Mouse (Mus musculus): ENCODE data around the gene Wnt1.
"Not testable (repeated sequence)": the region's sequence is repeated elsewhere in the genome, so short reads cannot be mapped to it uniquely, and the experiment has no call there.

The Wnt1 gene

DNA sequence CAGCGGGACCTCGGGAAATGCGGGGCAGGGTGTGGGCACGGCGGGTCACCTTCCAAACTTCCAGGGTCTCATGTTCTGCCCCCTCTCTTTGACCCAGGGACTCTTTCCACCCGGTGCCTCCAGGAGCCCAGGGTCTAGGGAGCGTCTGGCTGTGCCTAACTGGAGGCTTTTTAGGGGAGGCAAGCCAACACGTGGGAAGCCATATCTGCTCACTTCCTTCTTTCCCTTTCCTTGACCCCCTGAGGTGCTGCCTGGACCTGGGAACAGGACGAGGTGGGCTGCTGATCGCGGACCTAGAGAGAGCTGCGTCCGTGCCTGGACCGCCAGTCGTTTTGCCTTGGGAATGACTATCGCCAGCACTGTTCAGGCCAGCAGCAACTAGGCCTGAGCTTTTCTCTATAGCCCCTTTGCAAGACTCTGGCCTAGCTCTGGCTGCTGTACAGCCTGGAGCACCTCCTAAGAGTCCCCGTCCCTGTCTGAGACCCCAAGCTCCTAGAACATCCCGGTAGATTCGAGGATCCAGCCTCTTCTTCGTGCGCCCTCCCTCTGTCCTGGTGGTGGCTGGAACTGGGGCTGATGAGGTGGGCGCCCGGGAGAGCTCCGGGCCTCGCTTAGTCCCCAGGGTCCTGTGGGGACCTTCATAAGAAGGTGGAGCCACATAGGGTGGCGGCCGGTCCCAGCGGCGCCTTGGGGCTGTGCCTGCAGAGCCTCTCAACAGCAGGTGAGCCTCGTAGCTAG is 16.6 kb downstream of the Wnt1 start:
- DNase-seq (ENCODE audit: low read depth): no peak

DNA sequence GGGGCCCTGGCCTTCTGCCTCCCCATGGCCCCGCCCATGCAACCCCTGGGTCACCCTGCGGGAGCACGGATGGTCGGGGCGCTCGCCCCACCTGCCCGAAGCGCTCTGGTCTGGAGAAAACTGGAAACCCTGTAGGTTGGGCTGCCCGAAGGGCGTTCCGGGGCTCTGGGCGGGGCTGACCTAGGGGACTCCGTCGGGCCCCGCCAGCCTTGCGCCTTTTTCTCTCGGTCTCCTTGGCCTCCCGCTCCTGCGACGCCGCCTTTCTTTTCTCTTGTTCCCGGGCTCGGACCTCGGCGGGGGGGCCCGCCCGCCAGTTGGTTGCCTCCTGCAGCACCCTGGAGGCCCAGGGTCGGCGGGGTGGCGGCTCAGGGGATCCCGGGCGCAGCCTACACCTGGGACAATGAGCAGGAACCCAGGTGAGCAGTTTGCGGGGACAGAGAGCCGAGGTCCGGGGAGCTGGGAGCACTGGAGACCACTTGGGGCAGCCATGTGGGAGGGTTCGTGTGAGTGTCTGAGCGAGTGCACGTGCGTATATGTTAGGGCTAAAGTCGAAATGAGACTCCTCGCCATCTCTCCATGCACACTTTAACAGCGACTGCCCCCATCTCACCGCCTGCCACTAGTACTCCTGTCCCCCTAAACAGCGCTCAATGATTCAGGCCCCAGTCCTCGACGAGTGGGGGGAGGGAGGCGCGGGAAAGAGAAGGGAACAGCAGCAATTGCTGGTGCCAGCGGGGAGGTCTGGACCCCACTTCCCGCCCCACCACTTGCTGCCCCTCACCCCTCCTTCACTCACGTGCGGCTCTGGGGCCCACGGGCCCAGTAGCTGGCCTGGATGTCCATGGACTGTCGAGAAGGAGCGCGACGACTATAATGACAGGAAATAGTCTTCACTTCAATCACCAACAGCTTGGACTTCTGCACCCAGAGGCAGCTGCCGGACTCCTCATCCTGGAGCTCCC is 17.4 kb downstream of the Wnt1 start:
- no peak for DNase-seq (ENCODE audit: low read depth)

DNA sequence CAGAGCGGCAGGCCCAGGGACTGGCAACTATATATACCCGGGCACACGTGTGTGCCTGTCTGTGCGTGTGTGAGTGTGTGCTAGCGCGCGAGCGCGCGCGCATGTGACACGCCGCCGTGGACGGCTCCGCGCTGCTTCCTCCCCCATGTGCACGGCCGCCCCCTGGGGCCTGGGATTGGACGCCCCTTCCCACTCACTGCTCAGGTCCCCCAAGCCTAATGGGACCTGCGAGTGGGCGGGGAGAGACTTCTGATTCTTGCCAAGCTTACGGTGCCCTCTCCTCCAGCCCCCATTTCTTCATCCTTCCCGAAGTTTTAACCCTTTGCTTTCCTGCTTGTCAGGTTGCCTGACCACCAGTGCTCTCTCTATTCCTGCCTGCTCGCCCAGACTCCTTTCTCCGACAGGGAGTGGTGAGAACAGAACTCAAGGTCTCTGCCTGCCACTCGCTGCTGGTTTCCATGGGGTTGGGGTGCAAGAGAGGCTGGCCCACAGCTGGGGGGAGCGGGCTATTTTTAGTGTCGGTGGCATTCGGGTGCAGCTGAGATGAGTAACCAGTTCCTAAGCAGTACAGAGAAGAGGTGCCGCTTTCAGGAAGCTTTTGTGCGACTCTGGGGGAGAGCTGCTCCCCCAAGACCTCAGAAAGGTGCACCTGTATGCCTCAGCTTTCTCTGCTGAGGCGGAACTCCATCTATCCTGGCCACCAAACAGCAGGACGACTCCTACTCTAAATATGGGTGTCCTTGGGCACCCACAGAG is 18.4 kb downstream of the Wnt1 start:
- DNase-seq (ENCODE audit: low read depth): peak; percentile 79

- no peak for DNase-seq (ENCODE audit: low read depth)
Observed at GRCm38 (mm10) chr15:98808651-98809134, 19.0 kb downstream of the Wnt1 start.

- no peak for DNase-seq (ENCODE audit: low read depth)
Observed at GRCm38 (mm10) chr15:98809390-98809789, 19.7 kb downstream of the Wnt1 start, which contains the start of gene Ddn. Ddn (minus strand) TSS chr15:98809490.

GRCm38 (mm10) chr15:98810212-98810611 is 20.6 kb downstream of the Wnt1 start:
- DNase-seq (ENCODE audit: low read depth): not testable (repeated sequence)

DNA sequence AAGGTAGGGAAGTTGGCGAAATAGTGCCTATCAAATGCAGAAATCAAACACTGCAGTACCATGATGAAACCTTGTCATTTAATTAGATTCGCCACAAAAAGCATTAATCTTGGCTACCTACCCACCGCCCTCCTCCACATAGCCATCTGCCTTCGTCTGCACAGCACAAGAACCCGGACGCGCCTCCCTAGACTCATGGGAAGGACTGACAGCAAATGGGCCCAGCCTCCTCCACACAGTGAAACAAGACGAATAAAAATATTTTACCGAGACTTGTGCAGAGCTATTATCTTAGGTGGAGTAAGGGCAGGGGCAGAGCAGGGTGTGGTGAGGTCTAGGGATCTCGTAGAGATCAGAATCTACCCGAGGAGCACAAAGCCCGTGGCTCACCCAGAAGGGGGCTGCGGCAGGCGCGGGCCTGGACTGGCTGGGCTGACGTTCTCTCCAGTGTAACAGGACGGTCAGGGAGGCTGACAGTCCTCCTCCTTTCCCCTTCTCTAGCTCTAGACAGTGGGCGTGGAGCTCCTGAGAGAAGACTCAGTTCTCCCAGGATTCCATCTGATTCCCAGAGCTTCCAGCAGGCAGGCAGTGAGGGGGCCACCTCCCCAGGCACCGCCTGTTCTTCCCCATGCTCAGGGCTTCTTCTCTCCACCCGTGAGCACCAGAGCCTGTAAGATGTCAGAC is 23.2 kb downstream of the Wnt1 start:
- DNase-seq (ENCODE audit: low read depth): no peak

DNA sequence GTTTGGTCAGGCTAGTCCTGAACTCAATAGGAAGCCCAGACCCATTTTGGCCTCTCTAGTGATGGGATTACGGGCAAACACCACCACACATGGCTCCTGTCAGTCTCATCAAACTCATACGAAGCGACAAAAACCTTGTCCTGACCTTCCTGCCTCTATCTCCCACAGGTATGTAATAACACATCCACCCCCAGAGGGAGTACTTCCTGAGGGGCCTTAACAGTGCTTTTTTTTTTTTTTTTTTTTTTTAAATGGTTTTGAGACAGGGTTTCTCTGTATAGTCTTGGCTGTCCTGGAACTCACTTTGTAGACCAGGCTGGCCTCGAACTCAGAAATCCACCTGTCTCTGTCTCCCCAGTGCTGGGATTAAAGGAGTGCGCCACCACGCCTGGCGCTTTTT is 28.5 kb downstream of the Wnt1 start:
- no peak for DNase-seq (ENCODE audit: low read depth)

GRCm38 (mm10) chr15:98820937-98821336 is 31.3 kb downstream of the Wnt1 start:
- no peak for DNase-seq (ENCODE audit: low read depth)

GRCm38 (mm10) chr15:98821403-98821802 is 31.7 kb downstream of the Wnt1 start:
- peak; percentile 47 for DNase-seq (ENCODE audit: low read depth)

- no peak for DNase-seq (ENCODE audit: low read depth)
Observed at GRCm38 (mm10) chr15:98822147-98822546, 32.5 kb downstream of the Wnt1 start.

GRCm38 (mm10) chr15:98823434-98823833 is 33.8 kb downstream of the Wnt1 start:
- DNase-seq (ENCODE audit: low read depth): peak; percentile 63

DNA sequence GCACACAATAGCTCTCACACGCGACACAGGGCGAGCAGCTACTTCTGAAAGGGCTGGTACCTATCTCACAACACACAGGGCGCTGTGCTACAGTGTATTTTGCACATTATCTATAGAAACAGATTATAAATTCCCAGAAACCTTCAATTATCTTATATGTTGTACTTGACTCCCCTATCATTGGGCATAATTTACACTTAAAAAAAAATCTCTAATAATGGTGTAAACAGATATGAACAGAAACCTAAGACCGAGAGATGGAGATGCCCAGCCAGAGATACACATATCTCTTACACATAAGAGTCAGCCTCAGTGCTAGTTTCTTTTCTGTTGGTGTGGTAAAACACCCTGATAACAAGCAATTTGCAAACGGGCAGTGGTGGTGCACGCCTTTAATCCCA is 38.0 kb downstream of the Wnt1 start:
- DNase-seq (ENCODE audit: low read depth): no peak

DNA sequence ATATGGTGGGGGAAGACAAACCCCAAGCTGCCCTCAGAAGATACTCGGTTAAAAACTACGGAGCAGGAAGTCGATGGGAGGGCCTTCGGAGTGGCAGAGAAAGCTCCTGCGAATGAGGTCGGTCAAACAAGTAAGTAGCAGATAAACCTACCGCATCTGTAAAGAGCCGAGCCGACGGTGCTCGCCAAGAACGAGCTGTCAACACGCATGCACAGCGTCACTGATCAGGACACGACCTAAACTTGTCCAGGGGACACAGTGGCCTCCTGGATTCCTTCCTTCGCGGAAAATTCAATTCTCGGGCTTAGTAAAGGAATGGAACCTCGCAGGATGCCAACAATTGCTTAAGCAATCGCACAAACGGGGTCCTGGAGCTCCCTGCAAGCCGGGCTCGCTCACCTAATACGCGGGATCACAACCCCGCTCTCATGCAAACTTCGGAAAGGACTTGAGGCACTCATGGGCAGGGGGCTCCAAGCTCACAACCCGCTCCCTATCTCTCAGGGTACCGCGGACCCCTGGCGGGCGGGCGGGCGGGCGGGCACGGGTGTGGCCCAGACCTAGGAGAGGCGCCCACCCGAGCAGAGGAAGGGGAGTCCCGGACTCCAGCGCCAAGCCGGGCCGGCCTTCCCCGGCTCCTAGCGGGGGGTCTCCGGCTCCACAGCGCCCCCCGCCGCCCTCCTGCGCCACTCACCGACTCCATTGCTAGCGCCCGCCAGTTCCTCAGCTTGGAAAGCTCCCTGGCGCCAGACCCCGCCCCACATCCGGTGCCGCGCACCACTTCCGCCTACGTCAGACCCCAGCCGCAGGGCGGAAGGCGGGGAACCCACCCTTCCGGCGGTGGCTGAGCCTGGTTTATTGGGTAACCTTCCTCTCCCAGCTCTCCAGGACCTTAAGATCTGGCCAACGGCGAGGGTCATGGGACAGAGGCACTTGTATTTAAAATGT is 41.4 kb downstream of the Wnt1 start, which contains the start of gene Prkag1:
Prkag1 (minus strand) TSS at position 786 of the 948 bp plus-strand sequence.
- DNase-seq (ENCODE audit: low read depth): peak; percentile 98

DNA sequence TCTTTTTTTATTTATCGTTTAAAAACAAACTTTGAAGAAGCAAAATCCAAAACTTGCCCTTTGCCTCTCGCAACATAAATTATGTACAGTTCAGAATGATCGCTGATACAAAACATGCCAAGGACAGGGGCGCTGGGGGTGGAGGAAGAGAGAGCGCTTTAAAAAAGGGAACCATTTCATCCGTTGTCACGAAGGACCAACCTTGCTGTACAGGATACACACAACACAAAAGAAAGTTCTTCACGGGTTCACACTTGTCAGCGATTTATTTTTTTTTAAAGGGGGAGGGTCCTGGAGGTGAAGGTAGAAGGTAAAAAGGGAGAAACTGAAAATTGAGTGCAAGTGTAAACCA is 42.0 kb downstream of the Wnt1 start:
- DNase-seq (ENCODE audit: low read depth): no peak

DNA sequence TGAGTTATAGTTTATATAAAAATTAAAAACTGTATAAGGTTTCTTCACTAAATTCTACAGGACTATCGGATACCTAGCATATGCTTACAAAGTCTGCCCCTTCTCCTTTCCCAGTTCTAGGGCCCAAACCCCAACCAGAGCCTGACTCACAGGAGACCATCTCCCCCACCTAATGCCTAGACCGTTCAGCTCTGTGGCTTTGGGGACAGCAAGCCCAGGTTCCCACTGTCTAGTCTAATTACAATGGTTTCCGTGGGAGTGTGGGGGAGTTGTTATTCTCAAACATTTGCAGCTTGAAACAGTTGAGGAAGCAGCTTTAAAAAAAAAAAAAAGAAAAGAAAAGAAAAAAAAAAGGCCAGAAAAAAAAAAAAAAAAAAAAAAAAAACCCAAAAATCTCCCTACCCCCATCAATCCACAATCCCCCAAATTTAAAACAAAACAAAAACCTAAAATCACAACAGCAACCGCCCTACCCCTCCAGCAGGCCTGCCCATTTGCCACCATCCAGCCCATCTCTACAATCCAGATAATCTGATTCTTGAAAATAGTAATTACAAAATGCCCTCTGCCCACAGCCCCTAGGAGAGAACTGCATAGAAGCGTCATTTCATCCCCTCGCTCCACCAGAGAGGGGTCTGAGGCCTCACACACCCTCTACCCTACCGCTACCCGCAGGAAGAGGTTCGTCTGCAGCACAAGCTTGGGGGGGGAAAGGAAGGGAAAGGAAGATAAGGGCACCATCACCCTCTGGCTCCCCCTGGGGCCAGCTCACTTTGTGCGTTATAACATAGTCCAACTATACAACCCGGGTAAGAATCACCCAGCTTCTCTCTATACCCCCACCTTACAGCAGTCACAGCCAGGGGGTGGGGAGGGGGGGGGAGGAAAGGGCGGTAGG is 42.8 kb downstream of the Wnt1 start:
- DNase-seq (ENCODE audit: low read depth): peak; percentile 49

DNA sequence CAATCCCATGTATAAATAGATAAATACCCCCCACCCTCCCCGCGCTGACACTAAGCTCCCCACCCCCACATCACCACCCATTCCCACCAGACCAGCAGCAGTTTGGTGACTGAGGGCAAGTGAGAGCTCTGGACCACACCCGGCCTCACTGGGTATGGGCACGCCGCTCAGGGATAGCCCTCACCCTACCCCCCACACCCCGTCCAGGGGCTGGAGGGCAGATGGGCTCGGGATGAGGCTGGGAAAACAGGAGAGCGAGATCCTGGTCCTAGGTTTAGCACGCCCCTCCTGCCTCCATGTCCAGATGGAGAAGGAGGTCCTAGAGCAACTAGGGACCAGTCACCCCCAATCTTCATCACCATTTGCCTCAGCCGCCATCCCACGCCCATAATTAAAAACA is 43.6 kb downstream of the Wnt1 start:
- DNase-seq (ENCODE audit: low read depth): no peak

DNA sequence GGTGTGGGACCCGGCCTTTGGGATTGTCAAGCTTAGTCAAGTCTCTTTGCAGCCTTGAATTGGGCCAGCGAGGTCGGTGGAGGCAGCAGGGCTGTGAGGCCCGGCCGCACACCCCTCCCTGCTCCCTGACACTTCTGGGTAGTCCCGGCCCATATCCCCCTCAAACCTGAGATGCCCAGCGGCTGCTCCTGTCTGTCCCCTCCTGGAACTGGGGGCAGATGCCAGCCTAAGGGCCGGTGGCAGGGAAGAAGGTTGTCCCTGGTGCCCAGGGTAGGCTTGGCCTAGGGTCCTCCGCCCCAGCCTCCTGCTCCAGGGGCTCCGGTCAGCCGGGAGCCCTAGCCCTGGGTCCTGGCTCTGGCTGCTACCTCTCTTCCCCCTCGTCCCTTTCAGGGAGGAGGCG is 44.4 kb downstream of the Wnt1 start:
- no peak for DNase-seq (ENCODE audit: low read depth)

GRCm38 (mm10) chr15:98835291-98835690 is 45.6 kb downstream of the Wnt1 start:
- no peak for DNase-seq (ENCODE audit: low read depth)
